Mouse (Mus musculus) kidney, adult 2 months (tissue): Measurements from ENCODE around the gene Zfp646. TPM values are rescaled to one million over a fixed set of nuclear protein-coding genes. Genes with fewer than 3 reads are reported as not detected.
"Not testable (repeated sequence)": the region's sequence is repeated elsewhere in the genome, so short reads cannot be mapped to it uniquely, and the experiment has no call there.

ENCODE experiments used
- DNase-seq: peaks from one replicate; pipeline ENCODE4 v3.0.0; 2021
- H3K27ac ChIP-seq: fragments of 200-500 bp; 2 replicates; pipeline ENCODE4 v1.5.1; 2012; ENCODE audit warnings: low read depth, low read length, control low read depth, inconsistent platforms; ENCODE audit not compliant: insufficient read depth
- H3K27me3 ChIP-seq: fragments of 200-500 bp; replicated peaks from 2 replicates; pipeline ENCODE4 v1.6.1; 2012; ENCODE audit warnings: mild to moderate bottlenecking, moderate library complexity, low read length, inconsistent platforms; ENCODE audit not compliant: control insufficient read depth, insufficient read depth
- H3K36me3 ChIP-seq: fragments of 200-500 bp; 2 replicates; pipeline ENCODE4 v1.6.1; 2012; ENCODE audit warnings: mild to moderate bottlenecking, moderate library complexity, low read length, inconsistent platforms; ENCODE audit not compliant: control insufficient read depth, insufficient read depth
- H3K4me1 ChIP-seq: fragments of 200-500 bp; 2 replicates; pipeline ENCODE4 v1.6.1; 2011; ENCODE audit warnings: low read length; ENCODE audit not compliant: control insufficient read depth, insufficient read depth
- H3K4me3 ChIP-seq: fragments of 200-500 bp; 2 replicates; pipeline ENCODE4 v1.5.1; 2011; ENCODE audit warnings: mild to moderate bottlenecking, low read depth, low read length, control low read depth; ENCODE audit not compliant: insufficient read depth
- CTCF ChIP-seq: fragments of 200-500 bp; conservative IDR thresholded peaks from 2 replicates; pipeline ENCODE4 v1.5.1; 2011; ENCODE audit warnings: low read depth, mild to moderate bottlenecking, control low read depth, low read length, moderate library complexity, mixed read lengths; ENCODE audit not compliant: insufficient read depth, insufficient read length
- POLR2A ChIP-seq: fragments of 200-500 bp; IDR thresholded peaks from one replicate; pipeline ENCODE4 v1.6.1; 2011; ENCODE audit warnings: low read depth, low read length, control low read depth
- WGBS: fragments of 180-500 bp; shearing (Covaris S2); methylation state at CpG from one replicate; pipeline ENCODE4 v1.1.7; 2018; 5-methylcytosine and 5-hydroxymethylcytosine counted together
- polyA plus RNA-seq: library from polyadenylated mRNA; depleted of rRNA; stranded (reverse); fragments of >200 nt; gene quantifications from 2 replicates; pipeline ENCODE4 v1.2.3, GENCODE M21; 2012; rRNA removed

The Zfp646 gene
- polyA plus RNA-seq: 11.9 and 14.3 TPM in 2 replicates

GRCm38 (mm10) chr7:127876041-127876466, at the start of gene Zfp646:
Zfp646 (plus strand) TSS chr7:127876221.
- Histone ChIP-seq H3K4me3 (peak within 1 kb of the TSS; percentile 75), H3K27ac (peak within 1 kb of the TSS; percentile 95), H3K36me3 (no peaks in the 10 kb centered on the region; the same call in 1 of the 2 replicates), H3K4me1 (peaks cover 8% of the 10 kb centered on the region; the same call in 1 of the 2 replicates), H3K27me3 (no peaks in the 10 kb centered on the region)
- WGBS: under 1% methylated on average over 41 of the region's 41 CpGs
- DNase-seq: peak; percentile 84
- TF ChIP-seq POLR2A: no peak
- TF ChIP-seq CTCF: no peak

GRCm38 (mm10) chr7:127835550-127835949, 40.5 kb upstream of the Zfp646 start:
- Histone ChIP-seq H3K27ac (no peak overlapping the region), H3K27me3 (no peaks in the 10 kb centered on the region), H3K4me3 (no peak overlapping the region), H3K4me1 (no peaks in the 10 kb centered on the region), H3K36me3 (no peaks in the 10 kb centered on the region)
- TF ChIP-seq CTCF (no peak), POLR2A (no peak)
- no peak for DNase-seq
- 88% methylated on average over 2 of the region's 2 CpGs for WGBS

- DNase-seq: no peak
- 93% methylated on average over 5 of the region's 5 CpGs for WGBS
- H3K27ac ChIP-seq: no peak overlapping the region
- peaks cover 4% of the 10 kb centered on the region; the same call in 1 of the 2 replicates for H3K4me1 ChIP-seq
- TF ChIP-seq CTCF (no peak), POLR2A (no peak)
- no peak overlapping the region for H3K4me3 ChIP-seq
- H3K27me3 ChIP-seq: no peaks in the 10 kb centered on the region
- no peaks in the 10 kb centered on the region for H3K36me3 ChIP-seq
Measured at GRCm38 (mm10) chr7:127837473-127837872, 38.5 kb upstream of the Zfp646 start.

- DNase-seq, H3K27me3 ChIP-seq, H3K4me1 ChIP-seq, H3K36me3 ChIP-seq, H3K27ac ChIP-seq, H3K4me3 ChIP-seq: not testable (repeated sequence)
- 74% methylated on average over 4 of the region's 4 CpGs for WGBS
Measured at GRCm38 (mm10) chr7:127837878-127838277, 38.1 kb upstream of the Zfp646 start.

GRCm38 (mm10) chr7:127840031-127840430, 36.0 kb upstream of the Zfp646 start:
- WGBS: 71% methylated on average over 2 of the region's 2 CpGs
- not testable (repeated sequence) for H3K27me3 ChIP-seq, H3K4me3 ChIP-seq, H3K27ac ChIP-seq, H3K4me1 ChIP-seq, H3K36me3 ChIP-seq, DNase-seq

GRCm38 (mm10) chr7:127840886-127841285, 35.1 kb upstream of the Zfp646 start:
- TF ChIP-seq CTCF: no peak
- no peak for TF ChIP-seq POLR2A
- Histone ChIP-seq H3K27me3 (no peaks in the 10 kb centered on the region), H3K36me3 (no peaks in the 10 kb centered on the region), H3K4me1 (peaks cover 4% of the 10 kb centered on the region; the same call in 1 of the 2 replicates), H3K4me3 (peak overlapping the region; percentile 89), H3K27ac (peak overlapping the region; percentile 94)
- no peak for DNase-seq
- 2% methylated on average over 15 of the region's 15 CpGs for WGBS

GRCm38 (mm10) chr7:127841340-127842000, 34.6 kb upstream of the Zfp646 start:
- WGBS: under 1% methylated on average over 46 of the region's 46 CpGs

More at GRCm38 (mm10) chr7:127841340-127842000, 34.6 kb upstream of the Zfp646 start:
- peak; percentile 96 for DNase-seq
- Histone ChIP-seq H3K4me1 (peaks cover 4% of the 10 kb centered on the region; the same call in 1 of the 2 replicates), H3K27me3 (no peaks in the 10 kb centered on the region), H3K4me3 (peak overlapping the region; percentile 89), H3K27ac (peak overlapping the region; percentile 94), H3K36me3 (no peaks in the 10 kb centered on the region)
- no peak for TF ChIP-seq CTCF
- TF ChIP-seq POLR2A: peak; percentile 46
